Mouse (Mus musculus) lung, adult 2 months (tissue): ENCODE data around the gene Ntn1.

Experiments
- CTCF ChIP-seq: fragments of 200-500 bp; IDR thresholded peaks from 2 replicates; pipeline ENCODE4 v1.5.1; 2011; ENCODE audit warnings: mild to moderate bottlenecking, low read length, control low read depth; ENCODE audit not compliant: insufficient read depth
- POLR2A ChIP-seq: fragments of 200-500 bp; IDR thresholded peaks from 2 replicates; pipeline ENCODE4 v1.6.1; 2011; ENCODE audit warnings: low read depth, mild to moderate bottlenecking, control low read depth, low read length, borderline replicate concordance; ENCODE audit errors: extremely low read depth

- TF ChIP-seq CTCF = no peak
- TF ChIP-seq POLR2A = no peak
Measured at GRCm38 (mm10) chr11:68399548-68400020, 1.0 kb downstream of the Ntn1 start.
